Mouse (Mus musculus) cortical plate, adult 2 months (tissue): ENCODE results near the gene Lnx1.

Experiments used
- CTCF ChIP-seq: fragments of 200-500 bp; IDR thresholded peaks from 2 replicates; pipeline ENCODE4 v1.5.1; 2011; ENCODE audit warnings: mild to moderate bottlenecking, control low read depth, low read length; ENCODE audit not compliant: insufficient read depth; ENCODE audit errors: extremely low read depth
- POLR2A ChIP-seq: fragments of 200-500 bp; IDR thresholded peaks from 2 replicates; pipeline ENCODE4 v1.6.1; 2011; ENCODE audit warnings: mild to moderate bottlenecking, low read length, control low read depth; ENCODE audit not compliant: insufficient read depth; ENCODE audit errors: extremely low read depth

DNA sequence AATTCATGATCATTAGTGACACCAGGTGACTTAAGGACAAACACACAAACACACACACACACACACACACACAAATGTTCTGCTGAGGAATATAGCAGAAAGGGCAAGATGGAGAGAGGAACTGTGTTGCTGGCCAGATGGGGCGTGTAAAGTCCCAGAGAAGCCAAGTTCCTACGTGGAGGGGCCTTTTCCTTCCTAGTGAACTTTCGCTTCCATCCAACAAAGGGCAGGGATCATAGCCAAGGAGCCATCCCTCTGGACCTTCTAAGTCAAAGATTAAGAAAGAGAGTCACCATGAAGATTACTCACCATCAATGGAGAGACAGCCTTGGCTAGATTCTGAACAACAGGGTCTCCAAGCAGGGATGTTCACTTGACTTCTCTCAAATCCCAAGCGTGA lies 7.5 kb upstream of the Lnx1 start:
- TF ChIP-seq POLR2A (no peak), CTCF (no peak)
